Mouse (Mus musculus): Measurements from ENCODE around the gene Ascc1. TPM values are rescaled to one million over a fixed set of nuclear protein-coding genes. Genes with fewer than 3 reads are reported as not detected.

Ascc1 gene
- polyA plus RNA-seq, 1 experiment from 2014 or later: 14.7 TPM

DNA sequence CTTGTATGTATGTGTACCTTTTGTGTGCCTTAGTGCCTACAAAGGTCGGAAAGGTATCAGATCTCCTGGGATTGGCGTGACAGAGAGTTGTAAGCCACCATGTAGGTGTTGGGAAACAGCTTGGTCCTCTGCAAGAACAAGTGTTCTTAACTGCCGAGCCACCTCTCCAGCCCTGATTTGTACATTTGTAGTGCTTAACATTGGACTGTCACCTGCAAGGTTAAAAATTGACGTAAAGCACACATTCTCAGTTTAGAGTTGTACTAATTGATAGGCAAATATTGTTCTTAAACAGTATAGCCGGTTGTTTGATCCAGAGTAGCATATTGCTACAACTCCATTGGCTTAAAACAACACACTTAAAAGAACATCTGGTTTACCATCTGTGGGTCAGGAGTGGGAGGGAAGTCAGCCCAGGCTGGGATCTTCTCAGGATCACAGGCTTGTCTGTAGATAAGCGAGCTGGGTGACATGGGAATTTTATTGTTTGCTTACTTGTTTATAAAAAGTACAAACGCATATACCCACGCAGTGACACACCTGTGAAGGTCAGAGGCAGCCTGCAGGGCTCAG lies 39.8 kb downstream of the Ascc1 start:
- 62% methylated on average over 8 of the region's 8 CpGs for WGBS (ENCODE audit: insufficient replicate concordance)
- DNase-seq: no peak
- peak; percentile 83 for ATAC-seq

DNA sequence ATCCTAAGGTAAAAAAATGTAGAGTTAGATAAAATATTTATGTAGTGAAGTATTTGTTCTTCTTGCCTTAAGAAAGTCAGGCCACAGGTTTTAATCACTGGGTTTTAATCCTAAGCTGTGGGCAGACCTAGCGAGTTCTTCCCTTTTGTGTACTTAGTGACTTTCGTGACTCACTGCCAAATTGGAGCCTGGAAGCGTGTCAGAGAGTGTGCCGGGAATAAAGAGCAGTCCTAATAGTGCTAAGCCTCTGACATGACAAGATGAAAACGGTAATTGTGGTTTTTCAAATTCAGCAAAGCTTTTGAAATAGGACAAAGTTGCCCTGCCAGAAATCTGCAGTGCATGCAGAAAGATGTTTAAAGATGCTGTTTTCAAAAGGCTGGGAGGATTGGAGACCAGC lies 44.1 kb downstream of the Ascc1 start:
- 0 out of 2 replicates have a peak, but pooled peaks cover 4% of the 10 kb centered on the region for H3K27me3 ChIP-seq (ENCODE audit: insufficient read depth, low read length)
- H3K9me3 ChIP-seq (ENCODE audit: low read length): no peaks in the 10 kb centered on the region; the same call in 1 of the 2 replicates
- no peak overlapping the region for H3K27ac ChIP-seq (ENCODE audit: low read depth)
- H3K9ac ChIP-seq (replicated peaks): no peak overlapping the region
- peaks cover 11% of the 10 kb centered on the region; the same call in 1 of the 2 replicates for H3K36me3 ChIP-seq (replicated peaks; ENCODE audit: insufficient read depth, low read length)
- TF ChIP-seq CTCF (IDR thresholded peaks at IDR 0.05; ENCODE audit: low read depth): no peak
- no peak for TF ChIP-seq EP300 (IDR thresholded peaks at IDR 0.05; ENCODE audit: low read depth)
- no peak for ATAC-seq
- H3K4me2 ChIP-seq (ENCODE audit: low read depth, low read length): no peak overlapping the region
- DNase-seq: no peak
- no peak overlapping the region for H3K4me3 ChIP-seq (ENCODE audit: low read depth, low read length)
- 72% methylated on average over 5 of the region's 5 CpGs for WGBS (ENCODE audit: insufficient replicate concordance)
- no peaks in the 10 kb centered on the region for H3K4me1 ChIP-seq (ENCODE audit: insufficient read depth)

More for the DNA sequence above, 39.8 kb downstream of the Ascc1 start:
- Histone ChIP-seq H3K27ac (ENCODE audit: low read depth) (no peak overlapping the region), H3K4me3 (ENCODE audit: low read depth, low read length) (no peak overlapping the region), H3K4me1 (ENCODE audit: insufficient read depth) (no peaks in the 10 kb centered on the region), H3K27me3 (ENCODE audit: insufficient read depth, low read length) (0 out of 2 replicates have a peak, but pooled peaks cover 4% of the 10 kb centered on the region), H3K9me3 (ENCODE audit: low read length) (no peaks in the 10 kb centered on the region), H3K36me3 (replicated peaks; ENCODE audit: insufficient read depth, low read length) (0 out of 2 replicates have a peak, but pooled peaks cover 3% of the 10 kb centered on the region), H3K9ac (replicated peaks) (no peak overlapping the region), H3K4me2 (ENCODE audit: low read depth, low read length) (no peak overlapping the region)
- TF ChIP-seq CTCF (IDR thresholded peaks at IDR 0.05; ENCODE audit: low read depth): no peak
- TF ChIP-seq EP300 (IDR thresholded peaks at IDR 0.05; ENCODE audit: low read depth): no peak

DNA sequence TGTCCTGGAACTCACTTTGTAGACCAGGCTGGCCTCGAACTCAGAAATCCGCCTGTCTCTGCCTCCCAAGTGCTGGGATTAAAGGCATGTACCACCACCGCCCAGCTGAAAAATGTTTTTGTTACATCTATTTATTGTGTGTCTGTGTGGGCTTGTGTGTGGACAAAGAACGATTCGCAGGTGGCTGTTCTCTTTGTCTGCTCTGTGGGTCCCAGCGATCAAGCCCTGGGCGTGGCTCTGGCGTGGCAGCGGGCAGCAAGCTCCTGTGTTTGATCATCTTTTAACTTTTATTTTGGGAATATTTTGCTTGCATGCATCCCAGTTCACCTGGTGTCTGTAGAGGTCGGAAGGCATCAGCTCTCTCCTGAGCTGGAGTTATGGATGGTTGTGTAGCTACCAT lies 48.0 kb downstream of the Ascc1 start:
- H3K4me1 ChIP-seq (ENCODE audit: insufficient read depth): no peaks in the 10 kb centered on the region
- ATAC-seq (no peak), DNase-seq (no peak)
- no peak overlapping the region for H3K4me3 ChIP-seq (ENCODE audit: low read depth, low read length)
- H3K27me3 ChIP-seq (ENCODE audit: insufficient read depth, low read length): no peaks in the 10 kb centered on the region
- no peak overlapping the region for H3K27ac ChIP-seq (ENCODE audit: low read depth)
- peaks cover 8% of the 10 kb centered on the region; the same call in 1 of the 2 replicates for H3K36me3 ChIP-seq (replicated peaks; ENCODE audit: insufficient read depth, low read length)
- 89% methylated on average over 10 of the region's 10 CpGs for WGBS (ENCODE audit: insufficient replicate concordance)
- no peaks in the 10 kb centered on the region; the same call in 1 of the 2 replicates for H3K9me3 ChIP-seq (ENCODE audit: low read length)
- H3K4me2 ChIP-seq (ENCODE audit: low read depth, low read length): no peak overlapping the region
- TF ChIP-seq CTCF (IDR thresholded peaks at IDR 0.05; ENCODE audit: low read depth) (no peak), EP300 (IDR thresholded peaks at IDR 0.05; ENCODE audit: low read depth) (no peak)
- no peak overlapping the region for H3K9ac ChIP-seq (replicated peaks)

DNA sequence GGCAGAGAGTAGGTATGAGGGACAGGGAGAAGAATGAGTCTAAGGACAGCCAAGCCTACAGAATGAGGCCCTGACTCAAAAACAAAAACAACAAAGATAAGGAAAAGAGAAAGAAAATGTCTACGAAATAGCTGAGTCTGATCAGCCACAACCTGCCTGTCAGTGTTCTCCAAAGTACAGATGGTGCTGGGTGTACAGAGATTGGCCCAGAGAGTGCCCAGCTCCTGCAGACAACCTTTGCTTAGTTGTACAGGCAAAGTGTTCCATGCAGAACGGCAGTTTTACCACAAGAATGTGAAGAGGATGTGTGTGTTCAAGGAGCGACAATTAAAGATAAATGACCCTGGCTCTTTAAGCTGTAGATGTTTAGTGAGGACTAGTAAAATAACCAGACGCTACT lies 50.5 kb downstream of the Ascc1 start:
- ATAC-seq: no peak
- DNase-seq: no peak
- H3K27me3 ChIP-seq (ENCODE audit: insufficient read depth, low read length): no peaks in the 10 kb centered on the region
- H3K36me3 ChIP-seq (replicated peaks; ENCODE audit: insufficient read depth, low read length): peaks cover 8% of the 10 kb centered on the region; the same call in 1 of the 2 replicates
- no peak overlapping the region for H3K4me3 ChIP-seq (ENCODE audit: low read depth, low read length)
- no peak overlapping the region for H3K9ac ChIP-seq (replicated peaks)
- H3K4me1 ChIP-seq (ENCODE audit: insufficient read depth): no peaks in the 10 kb centered on the region
- TF ChIP-seq EP300 (IDR thresholded peaks at IDR 0.05; ENCODE audit: low read depth): no peak
- WGBS (ENCODE audit: insufficient replicate concordance): 51% methylated on average over 4 of the region's 4 CpGs
- H3K27ac ChIP-seq (ENCODE audit: low read depth): no peak overlapping the region
- peaks cover 6% of the 10 kb centered on the region for H3K9me3 ChIP-seq (ENCODE audit: low read length)
- H3K4me2 ChIP-seq (ENCODE audit: low read depth, low read length): no peak overlapping the region

DNA sequence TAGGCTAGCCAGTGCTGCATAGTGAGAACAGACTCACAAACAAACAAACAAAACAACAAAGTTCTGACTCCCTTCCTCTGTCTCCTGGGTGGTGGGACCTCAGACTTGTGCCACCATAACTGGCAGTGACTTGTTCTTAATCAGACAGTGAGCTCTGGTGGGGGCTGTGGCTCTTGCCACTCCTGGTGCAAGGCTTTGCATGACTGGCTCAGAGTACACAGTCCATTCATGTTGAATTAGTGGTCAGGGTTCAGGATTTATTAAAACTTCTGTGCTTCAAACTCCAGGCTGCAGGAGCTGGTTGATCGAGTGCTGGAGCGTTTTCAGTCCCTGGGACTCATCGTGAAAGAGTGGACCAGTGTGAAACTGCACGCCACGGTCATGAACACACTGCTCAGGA lies 59.6 kb downstream of the Ascc1 start:
- TF ChIP-seq EP300 (IDR thresholded peaks at IDR 0.05; ENCODE audit: low read depth): no peak
- no peak for TF ChIP-seq CTCF (IDR thresholded peaks at IDR 0.05; ENCODE audit: low read depth)

DNA sequence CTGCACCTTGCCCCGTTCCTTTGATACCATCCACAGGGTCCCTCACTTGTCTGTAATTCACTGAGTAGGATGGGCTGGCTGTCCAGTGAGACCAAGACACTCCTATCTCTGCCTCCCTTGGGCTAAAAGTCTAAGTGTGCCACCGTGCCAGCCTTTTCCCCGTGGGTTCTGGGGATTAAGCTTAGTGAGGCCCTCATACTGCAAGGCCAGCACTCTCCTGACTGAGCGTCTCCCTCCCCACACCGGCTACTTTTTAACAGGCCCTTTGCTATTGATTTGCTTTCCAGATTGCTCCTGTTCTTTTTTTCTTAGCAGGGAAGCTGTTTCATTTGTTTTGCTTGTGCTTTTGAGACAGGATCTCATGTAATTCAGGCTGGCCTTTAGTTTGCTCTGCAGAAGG lies 60.3 kb downstream of the Ascc1 start:
- WGBS (ENCODE audit: insufficient replicate concordance): 58% methylated on average over 5 of the region's 5 CpGs
- no peaks in the 10 kb centered on the region for H3K27me3 ChIP-seq (ENCODE audit: insufficient read depth, low read length)

More for the DNA sequence above, 59.6 kb downstream of the Ascc1 start:
- no peak overlapping the region for H3K4me2 ChIP-seq (ENCODE audit: low read depth, low read length)
- no peak overlapping the region for H3K27ac ChIP-seq (ENCODE audit: low read depth)
- DNase-seq (no peak), ATAC-seq (no peak)
- 83% methylated on average over 5 of the region's 5 CpGs for WGBS (ENCODE audit: insufficient replicate concordance)
- H3K9ac ChIP-seq (replicated peaks): no peak overlapping the region
- H3K4me3 ChIP-seq (ENCODE audit: low read depth, low read length): no peak overlapping the region
- H3K36me3 ChIP-seq (replicated peaks; ENCODE audit: insufficient read depth, low read length): no peaks in the 10 kb centered on the region
- H3K9me3 ChIP-seq (ENCODE audit: low read length): peaks cover 2% of the 10 kb centered on the region; the same call in 1 of the 2 replicates
- no peaks in the 10 kb centered on the region for H3K27me3 ChIP-seq (ENCODE audit: insufficient read depth, low read length)
- H3K4me1 ChIP-seq (ENCODE audit: insufficient read depth): peaks cover 3% of the 10 kb centered on the region; the same call in 1 of the 2 replicates

More for the DNA sequence above, 60.3 kb downstream of the Ascc1 start:
- ATAC-seq: no peak
- H3K9me3 ChIP-seq (ENCODE audit: low read length): no peaks in the 10 kb centered on the region
- TF ChIP-seq EP300 (IDR thresholded peaks at IDR 0.05; ENCODE audit: low read depth) (no peak), CTCF (IDR thresholded peaks at IDR 0.05; ENCODE audit: low read depth) (no peak)
- no peak overlapping the region for H3K4me3 ChIP-seq (ENCODE audit: low read depth, low read length)
- no peak for DNase-seq
- H3K27ac ChIP-seq (ENCODE audit: low read depth): no peak overlapping the region
- peaks cover 3% of the 10 kb centered on the region; the same call in 1 of the 2 replicates for H3K4me1 ChIP-seq (ENCODE audit: insufficient read depth)
- H3K36me3 ChIP-seq (replicated peaks; ENCODE audit: insufficient read depth, low read length): no peaks in the 10 kb centered on the region
- no peak overlapping the region for H3K9ac ChIP-seq (replicated peaks)
- no peak overlapping the region for H3K4me2 ChIP-seq (ENCODE audit: low read depth, low read length)

Data from liver, postnatal 0 days (tissue).